Mouse (Mus musculus) kidney, adult 11 months (tissue): ENCODE results near the gene Ccdc60.
"Not testable (repeated sequence)": the region's sequence is repeated elsewhere in the genome, so short reads cannot be mapped to it uniquely, and the experiment has no call there.

Experiments used
- DNase-seq: peaks from one replicate; pipeline ENCODE4 v3.0.0; 2022

Gene Ccdc60

DNA sequence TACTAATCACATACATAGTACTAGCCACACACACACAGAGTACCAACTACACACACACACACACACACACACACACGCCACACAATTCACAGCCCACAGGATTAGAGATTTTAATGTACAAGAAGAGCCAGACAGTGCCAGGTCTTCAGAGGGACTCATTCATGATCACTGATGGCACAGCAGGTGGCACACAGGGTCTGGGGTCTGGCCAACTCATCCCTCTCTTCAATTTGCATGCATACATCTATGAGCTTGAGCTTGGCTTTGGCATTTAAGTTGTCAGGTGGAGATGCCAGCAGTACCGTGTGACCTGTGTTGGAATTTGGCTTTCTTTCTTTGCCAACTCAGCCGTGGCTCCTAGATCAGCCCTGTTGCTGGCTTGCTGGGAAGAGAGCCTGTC lies 97.2 kb downstream of the Ccdc60 start:
- no peak for DNase-seq

DNA sequence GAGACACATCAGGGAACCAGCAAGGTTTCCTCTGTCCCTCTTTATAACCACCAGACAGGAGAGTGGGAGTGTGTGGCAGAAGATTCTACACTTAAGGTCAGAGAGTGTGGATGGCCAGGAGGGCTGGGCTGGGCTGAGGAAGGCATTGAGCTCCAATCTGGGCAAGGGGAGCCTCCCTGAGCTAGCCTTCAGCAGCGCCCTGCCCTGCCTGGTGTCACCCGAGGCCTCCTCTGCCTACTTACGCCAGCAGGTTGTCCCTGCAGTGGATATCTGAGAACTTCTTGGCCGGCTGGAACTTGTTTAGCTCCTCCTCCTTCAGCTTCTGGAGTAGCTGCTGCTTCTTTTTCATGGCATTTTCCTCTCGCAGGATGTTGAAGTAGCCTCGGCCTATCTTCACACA lies 99.0 kb downstream of the Ccdc60 start:
- DNase-seq: no peak

DNA sequence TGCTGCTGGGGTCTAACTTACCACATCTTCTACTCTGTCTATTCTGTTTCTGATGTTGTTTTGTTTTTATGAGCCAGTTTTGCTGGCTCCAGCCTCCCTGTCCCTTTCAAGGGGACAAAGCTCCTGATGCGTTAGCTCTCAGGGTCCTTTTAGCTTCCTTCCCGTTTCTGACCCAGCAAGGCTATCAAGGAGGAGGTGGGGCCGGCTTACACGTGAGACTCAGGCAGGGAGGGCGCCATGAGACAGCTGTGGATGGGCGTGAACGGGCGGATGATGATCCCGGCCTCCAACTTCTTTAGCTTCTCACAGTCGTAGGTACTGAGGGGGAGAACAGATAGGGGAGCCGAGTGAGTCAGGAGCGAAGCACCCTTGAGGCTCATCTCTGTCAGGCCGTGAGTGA lies 108.2 kb downstream of the Ccdc60 start:
- no peak for DNase-seq

GRCm38 (mm10) chr5:116171721-116172120 lies 117.1 kb downstream of the Ccdc60 start:
- no peak for DNase-seq

GRCm38 (mm10) chr5:116166965-116167364 lies 121.8 kb downstream of the Ccdc60 start:
- DNase-seq: no peak

DNA sequence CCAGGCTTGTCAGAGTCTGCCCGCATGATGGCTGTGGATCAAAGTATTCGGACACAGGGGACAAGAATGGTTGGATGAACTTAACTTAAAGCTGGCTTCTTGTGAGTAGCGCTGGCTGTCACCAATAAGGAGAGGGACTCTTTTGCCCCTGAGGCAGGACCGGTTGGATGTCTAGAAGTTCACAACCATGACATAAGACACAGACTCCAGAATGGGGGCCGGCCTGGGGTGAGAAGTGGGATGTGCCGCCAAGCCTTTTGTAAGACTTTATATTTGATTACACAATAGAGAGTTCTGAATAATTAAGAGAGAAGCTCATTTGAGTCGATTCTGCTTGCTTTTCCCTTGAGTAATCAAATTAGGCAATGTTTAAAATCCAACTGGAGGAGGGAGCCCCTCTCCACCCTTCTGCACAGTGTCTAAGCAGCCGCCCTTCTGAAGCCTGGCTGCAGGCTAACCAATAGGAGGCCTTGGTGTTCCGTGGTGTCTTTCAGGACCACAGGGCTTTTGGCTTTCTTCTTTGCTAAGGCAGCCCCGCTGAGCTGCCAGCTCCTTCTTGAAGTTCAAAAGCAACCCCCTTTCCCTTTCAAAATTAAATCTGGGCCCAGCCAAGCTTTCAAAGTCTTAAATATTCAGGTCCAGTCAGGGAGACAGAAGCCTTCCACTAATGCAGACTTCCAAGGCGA lies 123.4 kb downstream of the Ccdc60 start:
- no peak for DNase-seq

DNA sequence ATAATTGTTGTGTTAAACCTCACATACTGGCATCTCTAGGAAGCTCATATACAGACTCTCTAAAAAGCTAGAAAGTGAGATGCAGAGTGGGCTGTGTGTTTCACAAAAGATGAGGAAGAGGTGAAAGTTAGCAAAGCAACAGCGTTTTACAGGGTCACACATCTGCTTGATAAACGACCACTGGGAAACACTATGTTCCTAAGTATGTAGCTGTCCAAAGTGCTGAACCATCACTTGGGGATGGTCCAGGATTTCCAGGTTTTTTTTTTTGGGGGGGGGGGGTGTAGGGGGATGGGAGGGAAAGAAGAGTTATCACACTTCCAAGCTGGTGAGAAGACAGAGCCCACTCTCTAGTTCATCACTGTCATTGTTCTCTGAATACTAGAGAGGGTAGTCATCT lies 134.0 kb downstream of the Ccdc60 start:
- DNase-seq: no peak

DNA sequence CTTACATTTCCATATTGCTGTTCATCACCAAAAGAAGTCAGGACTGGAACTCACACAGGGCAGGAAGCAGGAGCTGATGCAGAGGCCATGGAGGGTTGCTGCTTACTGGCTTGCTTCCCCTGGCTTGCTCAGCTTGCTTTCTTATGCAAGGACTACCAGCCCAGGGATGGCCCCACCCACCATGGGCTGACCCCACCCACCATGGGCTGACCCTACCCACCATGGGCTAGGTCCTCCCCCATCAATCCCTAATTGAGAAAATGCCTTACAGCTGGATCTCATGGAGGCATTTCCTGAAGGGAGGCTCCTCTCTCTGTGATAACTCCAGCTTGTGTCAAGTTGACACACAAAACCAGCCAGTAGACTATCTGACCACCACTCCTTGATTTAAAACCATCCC lies 142.3 kb downstream of the Ccdc60 start:
- DNase-seq: not testable (repeated sequence)

DNA sequence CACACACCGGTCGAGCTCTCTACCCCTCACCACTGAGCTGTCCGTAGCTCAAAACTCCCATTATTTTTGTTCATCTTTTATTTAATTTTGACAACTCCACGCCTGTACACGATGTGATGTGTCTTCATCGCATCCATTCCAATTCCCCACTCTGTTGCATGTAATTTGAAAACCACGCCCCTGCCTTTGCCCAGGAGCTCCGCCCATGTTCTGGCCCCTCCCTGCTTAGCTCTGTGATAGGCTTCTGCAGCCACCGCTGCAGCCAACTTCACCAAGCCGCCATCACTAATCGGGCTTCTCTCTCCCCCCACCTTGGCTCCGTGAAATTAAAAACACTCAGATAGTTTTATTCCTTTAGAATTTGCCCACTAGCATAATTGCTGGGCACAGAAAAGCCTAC lies 144.1 kb downstream of the Ccdc60 start:
- DNase-seq: no peak

DNA sequence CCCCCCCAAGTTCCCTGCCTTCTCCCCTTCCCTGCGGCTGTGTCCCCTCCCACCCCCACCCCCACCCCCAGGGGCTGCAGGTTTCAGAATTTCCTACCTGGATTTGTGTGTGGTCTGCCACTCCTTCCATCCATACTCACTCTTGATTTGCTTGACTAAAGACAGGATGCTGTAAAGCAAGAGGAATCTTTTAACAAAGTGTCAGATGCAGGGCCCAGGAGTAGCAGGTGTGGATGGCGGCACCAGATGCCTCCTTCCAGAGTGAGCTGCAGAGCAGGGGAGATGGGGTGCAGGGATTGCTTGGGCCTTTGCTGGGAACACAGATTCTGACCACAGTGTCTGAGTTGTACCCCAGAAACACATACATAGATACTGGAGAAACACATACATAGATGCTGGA lies 148.1 kb downstream of the Ccdc60 start:
- no peak for DNase-seq

- peak; percentile 40 for DNase-seq
Observed at GRCm38 (mm10) chr5:116123344-116123743, 165.4 kb downstream of the Ccdc60 start.

GRCm38 (mm10) chr5:116116567-116116966 lies 172.2 kb downstream of the Ccdc60 start:
- DNase-seq: no peak

DNA sequence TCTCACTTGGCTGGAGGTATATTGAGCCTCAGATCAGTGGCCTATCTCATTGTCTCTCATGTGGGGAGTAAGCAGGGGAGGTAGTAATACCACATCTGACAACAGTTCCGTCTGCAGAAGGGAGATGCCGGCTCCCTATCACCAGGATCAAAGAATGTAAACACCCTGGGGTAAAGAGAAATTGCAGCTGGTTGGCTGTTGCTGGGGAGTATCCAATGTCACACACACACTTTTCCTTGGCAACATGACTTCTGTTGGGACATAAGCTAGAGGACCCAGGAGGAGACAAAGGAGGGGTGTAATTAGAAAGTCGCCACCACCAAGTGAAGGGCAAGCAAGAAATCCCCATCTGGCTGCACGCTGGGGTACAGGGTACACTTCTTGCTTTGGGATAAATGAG lies 172.7 kb downstream of the Ccdc60 start:
- DNase-seq: no peak

DNA sequence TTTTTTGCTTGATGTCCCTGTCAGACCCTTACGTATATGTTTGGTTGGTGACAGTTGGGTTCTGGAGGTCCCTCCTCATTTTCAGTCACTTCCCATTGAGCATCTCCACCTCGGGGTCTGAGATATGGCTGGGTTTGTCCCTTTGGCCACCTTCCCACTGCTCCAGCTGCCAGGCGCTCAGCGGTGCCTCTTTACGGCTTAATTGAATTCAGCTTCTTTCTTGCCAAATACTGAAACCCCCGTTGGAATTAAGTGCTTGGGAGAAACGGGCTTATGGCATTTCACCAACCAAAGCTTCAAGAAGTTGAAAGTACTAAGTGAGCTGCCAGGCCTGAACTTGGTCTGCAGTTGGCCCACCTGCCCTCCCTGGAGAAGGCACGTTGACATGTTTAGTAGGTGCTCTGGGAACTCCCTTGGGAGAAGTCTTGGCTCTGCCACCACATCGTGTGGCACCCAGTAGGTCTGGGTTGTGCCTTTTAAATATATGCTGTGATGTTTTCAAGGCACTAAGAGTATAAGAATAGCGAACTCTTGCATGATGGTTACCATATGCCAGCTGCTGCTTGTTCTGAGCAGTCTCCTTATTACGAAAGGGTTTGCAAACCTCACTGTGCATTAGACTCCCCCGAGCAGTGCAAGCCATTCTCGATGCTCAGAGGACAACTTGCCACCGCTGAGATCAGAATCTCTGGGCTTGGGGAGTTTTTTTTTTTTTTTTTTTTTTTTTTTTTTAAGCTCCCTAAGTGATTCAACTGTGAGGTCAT lies 173.5 kb downstream of the Ccdc60 start:
- DNase-seq: no peak

- DNase-seq: no peak
Observed at GRCm38 (mm10) chr5:116108651-116109050, 180.1 kb downstream of the Ccdc60 start.

GRCm38 (mm10) chr5:116084231-116084630 lies 204.6 kb downstream of the Ccdc60 start:
- no peak for DNase-seq

GRCm38 (mm10) chr5:116083081-116083480 lies 205.7 kb downstream of the Ccdc60 start, which contains the start of gene Tmem233:
Tmem233 (minus strand) TSS chr5:116083244.
- DNase-seq: no peak

DNA sequence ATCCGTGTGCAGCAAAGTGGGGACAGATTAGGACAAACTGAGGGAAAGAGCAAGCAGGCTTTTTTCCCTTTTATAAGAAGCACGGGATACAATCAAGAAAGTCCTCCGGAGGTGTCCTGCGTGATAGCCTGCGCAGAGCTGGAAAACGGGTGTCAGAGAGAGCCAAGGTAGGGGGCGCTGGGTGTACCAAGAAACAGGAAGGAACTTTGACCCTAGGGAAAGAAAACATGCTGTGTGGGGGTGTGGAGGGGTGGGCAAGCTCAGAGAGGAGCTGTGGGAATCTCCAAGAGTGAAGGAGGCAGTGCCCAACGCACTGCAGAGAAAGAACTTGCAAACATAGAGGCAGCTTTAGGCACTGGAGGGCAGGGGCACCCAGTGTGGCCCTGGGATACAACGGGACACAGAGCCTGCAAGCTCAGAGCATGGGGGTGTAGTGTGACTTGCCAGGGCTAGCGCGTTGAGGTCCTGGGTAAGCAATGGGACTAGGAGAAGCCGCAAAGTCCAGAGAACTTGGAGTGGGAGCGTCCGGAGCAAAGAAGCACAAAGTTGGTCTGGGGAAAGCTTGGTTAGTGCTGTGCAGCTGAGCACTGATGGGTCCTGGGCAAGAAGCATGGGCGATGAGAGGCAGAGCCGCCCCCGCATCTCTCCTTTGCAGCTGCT lies 206.4 kb downstream of the Ccdc60 start:
- no peak for DNase-seq

- DNase-seq: no peak
Observed at GRCm38 (mm10) chr5:116081616-116082015, 207.2 kb downstream of the Ccdc60 start.

- no peak for DNase-seq
Observed at GRCm38 (mm10) chr5:116080736-116081135, 208.0 kb downstream of the Ccdc60 start.
